Mouse (Mus musculus) liver, adult 2 months (tissue): Measurements from ENCODE around the gene Stpg3.

Experiments used
- CTCF ChIP-seq: fragments of 200-500 bp; IDR thresholded peaks from 2 replicates; pipeline ENCODE4 v1.5.1; 2011; ENCODE audit warnings: low read depth, low read length, control low read depth
- POLR2A ChIP-seq: fragments of 200-500 bp; IDR thresholded peaks from 2 replicates; pipeline ENCODE4 v1.6.1; 2011; ENCODE audit warnings: low read length, control low read depth; ENCODE audit not compliant: insufficient read depth; ENCODE audit errors: extremely low read depth

DNA sequence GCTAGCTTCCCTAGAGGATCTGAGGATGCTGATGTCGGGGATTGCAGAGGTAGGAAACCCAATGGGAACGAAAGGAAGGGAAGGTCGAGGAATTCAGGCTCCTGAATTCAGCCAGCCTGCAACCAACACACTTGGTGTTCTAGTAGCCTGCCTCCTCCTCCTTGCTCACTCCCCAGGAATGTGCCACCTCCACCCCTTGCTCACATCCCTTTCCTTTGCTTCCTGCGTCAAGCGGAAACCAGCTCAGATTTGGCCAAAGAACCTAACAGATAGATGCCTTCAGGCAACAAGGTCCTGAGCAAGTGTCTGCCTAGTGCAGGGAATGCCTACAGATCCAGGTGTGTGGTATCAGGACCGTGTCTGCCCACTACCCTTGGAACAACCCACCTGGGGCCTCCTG, 37.9 kb downstream of the Stpg3 start:
- TF ChIP-seq POLR2A, result no peak
- TF ChIP-seq CTCF, result no peak
